ENCODE assay signal across 19 mouse cellular contexts in genomic region chr12:52242712-52243111, GRCm38 (mm10).
DNase-seq lines count a peak whose midpoint lies in the region; ATAC-seq and TF ChIP-seq lines count a peak whose summit lies in the region.
"Had no signal": no experiment of that assay in that cellular context is flagged by ENCODE, and none has a peak within 500 bp of the region (broad histone marks: within the 10 kb centered on the region; RNA-seq: fewer than 3 reads in every experiment).

No protein-coding gene starts in this region.

- no peak overlapping the region for H3K4me3 ChIP-seq in forebrain, embryonic 13.5 days
- H3K4me3 ChIP-seq in forebrain, postnatal 0 days (ENCODE audit: low read depth, low read length), result no peak overlapping the region
- no peak overlapping the region for H3K4me3 ChIP-seq in forebrain, embryonic 15.5 days
- H3K4me3 ChIP-seq: embryonic facial prominence, embryonic 13.5 days; embryonic facial prominence, embryonic 15.5 days; erythroblast, embryonic 14.5 days had no signal

- no peak overlapping the region for H3K4me2 ChIP-seq in forebrain, embryonic 13.5 days
- H3K4me2 ChIP-seq in forebrain, postnatal 0 days (ENCODE audit: low read depth), result no peak overlapping the region
- H3K4me2 ChIP-seq in forebrain, embryonic 15.5 days (replicated peaks), result no peak overlapping the region
- H3K4me2 ChIP-seq: embryonic facial prominence, embryonic 13.5 days; embryonic facial prominence, embryonic 15.5 days had no signal

- DNase-seq in forebrain, postnatal 0 days, result no peak
- peak; percentile 70 for DNase-seq in brain, embryonic 14.5 days (ENCODE audit: low read depth)
- DNase-seq in adrenal gland, postnatal 36 days, result no peak
- DNase-seq in spleen, postnatal 36 days (ENCODE audit: low spot score in 2 of 2), result no peak
- DNase-seq: adrenal gland, adult 2 months; adrenal gland, postnatal 10 days; adrenal gland, postnatal 25 days; cerebellum, adult 11 months; cerebellum, adult 18-20 months; cerebellum, adult 8-10 months; cerebellum, adult 9-11 months; cerebellum, postnatal 14 days; cerebellum, postnatal 36 days; embryo, embryonic 11 days had no signal

- H3K27ac ChIP-seq in forebrain, embryonic 13.5 days, result no peak overlapping the region
- H3K27ac ChIP-seq in forebrain, postnatal 0 days (ENCODE audit: low read depth, low read length), result no peak overlapping the region
- no peak overlapping the region for H3K27ac ChIP-seq in forebrain, embryonic 15.5 days (replicated peaks)
- H3K27ac ChIP-seq: embryonic facial prominence, embryonic 13.5 days; embryonic facial prominence, embryonic 15.5 days had no signal

- TF ChIP-seq CTCF in forebrain, postnatal 0 days (IDR thresholded peaks at IDR 0.05; ENCODE audit: low read depth), result no peak
- TF ChIP-seq CTCF in brain, embryonic 14.5 days (IDR thresholded peaks at IDR 0.05; ENCODE audit: borderline replicate concordance, extremely low read depth, insufficient read depth, insufficient read length), result no peak

- TF ChIP-seq POLR2A in brain, embryonic 14.5 days (IDR thresholded peaks at IDR 0.05; ENCODE audit: borderline replicate concordance, extremely low read depth, insufficient read depth, insufficient read length, poor library complexity, severe bottlenecking), result no peak

- no peak overlapping the region for H3K9ac ChIP-seq in forebrain, embryonic 13.5 days
- no peak overlapping the region for H3K9ac ChIP-seq in forebrain, postnatal 0 days
- no peak overlapping the region for H3K9ac ChIP-seq in forebrain, embryonic 15.5 days (replicated peaks)
- H3K9ac ChIP-seq: embryonic facial prominence, embryonic 13.5 days; embryonic facial prominence, embryonic 15.5 days had no signal

- no peaks in the 10 kb centered on the region for H3K27me3 ChIP-seq in forebrain, embryonic 13.5 days
- H3K27me3 ChIP-seq in forebrain, postnatal 0 days (ENCODE audit: insufficient read depth, low read length), result no peaks in the 10 kb centered on the region
- H3K27me3 ChIP-seq in forebrain, embryonic 15.5 days, result no peaks in the 10 kb centered on the region
- H3K27me3 ChIP-seq: embryonic facial prominence, embryonic 13.5 days; embryonic facial prominence, embryonic 15.5 days had no signal

- WGBS in forebrain, embryonic 13.5 days, result 42% methylated on average over 2 of the region's 2 CpGs
- WGBS in forebrain, postnatal 0 days, result 33% methylated on average over 2 of the region's 2 CpGs
- 30% methylated on average over 2 of the region's 2 CpGs for WGBS in forebrain, embryonic 15.5 days

- peaks cover 7% of the 10 kb centered on the region for H3K4me1 ChIP-seq in forebrain, embryonic 13.5 days
- H3K4me1 ChIP-seq in forebrain, postnatal 0 days (ENCODE audit: insufficient read depth), result no peaks in the 10 kb centered on the region
- 0 out of 2 replicates have a peak, but pooled peaks cover 2% of the 10 kb centered on the region for H3K4me1 ChIP-seq in forebrain, embryonic 15.5 days
- H3K4me1 ChIP-seq: embryonic facial prominence, embryonic 13.5 days; embryonic facial prominence, embryonic 15.5 days had no signal

- no peaks in the 10 kb centered on the region for H3K9me3 ChIP-seq in forebrain, embryonic 13.5 days (replicated peaks)
- H3K9me3 ChIP-seq in forebrain, postnatal 0 days (ENCODE audit: low read length), result no peaks in the 10 kb centered on the region
- H3K9me3 ChIP-seq in forebrain, embryonic 15.5 days, result no peaks in the 10 kb centered on the region
- H3K9me3 ChIP-seq: embryonic facial prominence, embryonic 13.5 days; embryonic facial prominence, embryonic 15.5 days had no signal

- H3K36me3 ChIP-seq in forebrain, embryonic 13.5 days (ENCODE audit: poor library complexity, severe bottlenecking), result no peaks in the 10 kb centered on the region
- H3K36me3 ChIP-seq in forebrain, postnatal 0 days (ENCODE audit: insufficient read depth), result no peaks in the 10 kb centered on the region
- no peaks in the 10 kb centered on the region for H3K36me3 ChIP-seq in forebrain, embryonic 15.5 days
- H3K36me3 ChIP-seq: embryonic facial prominence, embryonic 13.5 days; embryonic facial prominence, embryonic 15.5 days had no signal

- ATAC-seq in forebrain, embryonic 13.5 days, result peak; percentile 77
- ATAC-seq in forebrain, postnatal 0 days, result no peak
- 0 out of 2 replicates have a peak, but pooled peaks have one; percentile 51 for ATAC-seq in forebrain, embryonic 15.5 days (replicated peaks)
